Mouse (Mus musculus): Measurements from ENCODE around the gene Myo1d.

DNA sequence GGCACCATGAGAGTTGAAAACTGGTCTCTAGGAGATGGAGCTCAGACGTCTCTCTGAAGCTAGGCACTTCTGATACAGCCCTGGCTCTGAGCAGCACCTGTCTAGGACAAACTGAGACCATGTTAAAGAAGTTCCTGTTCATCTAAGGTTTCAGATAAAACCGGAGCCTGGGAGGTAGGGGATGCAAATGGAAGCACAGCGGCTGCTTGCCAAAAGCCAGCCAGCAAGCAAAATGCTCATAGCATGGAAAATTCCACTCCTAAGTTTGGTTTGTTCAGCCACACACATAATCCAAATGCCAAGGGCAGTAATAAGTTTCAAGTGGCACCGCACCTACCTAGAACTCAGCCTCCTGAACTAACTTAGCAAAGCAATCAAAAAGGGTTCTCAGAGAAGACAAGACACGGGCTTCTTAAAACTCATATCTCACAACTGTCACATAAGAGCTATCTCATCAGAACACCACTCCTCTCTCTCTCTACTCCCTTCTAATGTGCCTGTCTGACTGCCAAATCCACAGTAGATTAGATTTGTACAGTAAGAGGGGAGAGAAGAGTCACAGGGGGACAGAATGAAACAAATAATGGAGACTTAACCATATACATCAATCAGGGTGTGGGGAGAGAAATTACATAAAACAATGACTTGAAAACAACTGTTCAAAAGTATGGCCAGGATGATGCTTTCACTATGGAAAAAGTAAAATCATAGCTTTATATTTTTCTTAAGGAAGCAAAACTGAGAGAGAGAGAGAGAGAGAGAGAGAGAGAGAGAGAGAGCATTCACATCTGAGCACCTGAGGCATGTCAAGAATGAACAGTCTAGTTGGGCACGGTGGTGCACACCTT, 13.1 kb downstream of the Myo1d start:
- TF ChIP-seq CTCF (IDR thresholded peaks at IDR 0.05; ENCODE audit: borderline replicate concordance, control insufficient read depth, extremely low read depth, insufficient read depth, low read length, poor library complexity) (no peak), POLR2A (IDR thresholded peaks at IDR 0.05; ENCODE audit: control insufficient read depth, extremely low read depth, insufficient read depth, low read length, poor library complexity) (no peak)
